Mouse (Mus musculus) kidney, adult 2 months (tissue): ENCODE results near the gene Slc39a13.

Experiments used
- CTCF ChIP-seq: fragments of 200-500 bp; conservative IDR thresholded peaks from 2 replicates; pipeline ENCODE4 v1.5.1; 2011; ENCODE audit warnings: low read depth, mild to moderate bottlenecking, control low read depth, low read length, moderate library complexity, mixed read lengths; ENCODE audit not compliant: insufficient read depth, insufficient read length
- POLR2A ChIP-seq: fragments of 200-500 bp; IDR thresholded peaks from one replicate; pipeline ENCODE4 v1.6.1; 2011; ENCODE audit warnings: low read depth, low read length, control low read depth

- TF ChIP-seq CTCF, result no peak
- TF ChIP-seq POLR2A, result no peak
Observed at GRCm38 (mm10) chr2:91015386-91015785, 54.8 kb downstream of the Slc39a13 start.
